Mouse (Mus musculus): ENCODE measurements around the gene 1700028K03Rik. TPM values are rescaled to one million over a fixed set of nuclear protein-coding genes. Genes with fewer than 3 reads are reported as not detected.

Gene 1700028K03Rik
- polyA plus RNA-seq, 1 experiment from 2014 or later = 0.29 TPM

DNA sequence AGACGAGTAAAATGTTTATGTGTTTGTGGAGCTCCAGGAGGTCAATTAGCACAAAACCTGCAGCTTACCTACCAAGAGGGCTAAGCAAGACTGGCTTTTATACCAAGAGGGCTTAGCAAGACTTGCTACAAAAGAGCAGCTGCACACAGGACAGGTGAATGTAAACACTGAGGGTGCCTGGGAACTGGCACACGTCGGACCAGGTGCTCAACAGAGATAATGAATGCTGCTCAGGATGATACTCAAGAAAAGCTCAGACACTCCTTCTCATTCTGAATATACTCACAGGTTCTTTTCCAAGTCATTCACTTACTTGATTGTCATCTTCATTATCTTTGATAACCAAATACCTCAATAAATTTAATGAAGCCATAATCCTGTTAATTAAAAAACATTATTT lies 22.5 kb downstream of the 1700028K03Rik start:
- 89% methylated on average over 3 of the region's 3 CpGs for WGBS
- H3K36me3 ChIP-seq (ENCODE audit: control insufficient read depth, insufficient read depth, low read length) = peaks cover 13% of the 10 kb centered on the region
- no peaks in the 10 kb centered on the region for H3K9me3 ChIP-seq (ENCODE audit: control insufficient read depth, low read length)
- no peak overlapping the region for H3K4me2 ChIP-seq (ENCODE audit: low read length)
- ATAC-seq = no peak
- no peak overlapping the region for H3K27ac ChIP-seq (ENCODE audit: low read depth, low read length)
- no peak overlapping the region for H3K4me3 ChIP-seq (ENCODE audit: low read length)
- no peaks in the 10 kb centered on the region for H3K27me3 ChIP-seq (replicated peaks; ENCODE audit: control insufficient read depth, insufficient read depth, low read length)
- H3K4me1 ChIP-seq (ENCODE audit: control insufficient read depth, insufficient read depth, low read depth, low read length) = no peaks in the 10 kb centered on the region
- H3K9ac ChIP-seq (ENCODE audit: low read depth, low read length) = no peak overlapping the region

GRCm38 (mm10) chr5:107569148-107569547 lies 34.6 kb downstream of the 1700028K03Rik start:
- no peak overlapping the region for H3K4me2 ChIP-seq (ENCODE audit: low read length)
- no peak overlapping the region for H3K4me3 ChIP-seq (ENCODE audit: low read length)
- ATAC-seq = peak; percentile 87
- WGBS = 89% methylated on average over 9 of the region's 9 CpGs
- no peak overlapping the region for H3K9ac ChIP-seq (ENCODE audit: low read depth, low read length)
- H3K4me1 ChIP-seq (ENCODE audit: control insufficient read depth, insufficient read depth, low read depth, low read length) = no peaks in the 10 kb centered on the region
- H3K27me3 ChIP-seq (replicated peaks; ENCODE audit: control insufficient read depth, insufficient read depth, low read length) = no peaks in the 10 kb centered on the region
- H3K27ac ChIP-seq (ENCODE audit: low read depth, low read length) = no peak overlapping the region
- peaks cover 31% of the 10 kb centered on the region for H3K36me3 ChIP-seq (ENCODE audit: control insufficient read depth, insufficient read depth, low read length)
- H3K9me3 ChIP-seq (ENCODE audit: control insufficient read depth, low read length) = no peaks in the 10 kb centered on the region

- peak within 1 kb of the TSS; percentile 81 for H3K4me2 ChIP-seq (ENCODE audit: low read length)
- no peaks in the 10 kb centered on the region for H3K27me3 ChIP-seq (replicated peaks; ENCODE audit: control insufficient read depth, insufficient read depth, low read length)
- H3K9ac ChIP-seq (ENCODE audit: low read depth, low read length) = peak within 1 kb of the TSS; percentile 89
- H3K4me3 ChIP-seq (ENCODE audit: low read length) = peak within 1 kb of the TSS; percentile 80
- no peaks in the 10 kb centered on the region for H3K9me3 ChIP-seq (ENCODE audit: control insufficient read depth, low read length)
- ATAC-seq = peak; percentile 98
- H3K27ac ChIP-seq (ENCODE audit: low read depth, low read length) = peak within 1 kb of the TSS; percentile 94
- H3K36me3 ChIP-seq (ENCODE audit: control insufficient read depth, insufficient read depth, low read length) = peaks cover 7% of the 10 kb centered on the region
- WGBS = under 1% methylated on average over 51 of the region's 64 CpGs
- peaks cover 7% of the 10 kb centered on the region for H3K4me1 ChIP-seq (ENCODE audit: control insufficient read depth, insufficient read depth, low read depth, low read length)
Measured at GRCm38 (mm10) chr5:107597301-107598077, 63.0 kb downstream of the 1700028K03Rik start, which contains the start of the genes Rpap2 and Glmn. Gene Rpap2 (plus strand): TSS chr5:107597373. Gene Glmn (minus strand): TSS chr5:107597888.

DNA sequence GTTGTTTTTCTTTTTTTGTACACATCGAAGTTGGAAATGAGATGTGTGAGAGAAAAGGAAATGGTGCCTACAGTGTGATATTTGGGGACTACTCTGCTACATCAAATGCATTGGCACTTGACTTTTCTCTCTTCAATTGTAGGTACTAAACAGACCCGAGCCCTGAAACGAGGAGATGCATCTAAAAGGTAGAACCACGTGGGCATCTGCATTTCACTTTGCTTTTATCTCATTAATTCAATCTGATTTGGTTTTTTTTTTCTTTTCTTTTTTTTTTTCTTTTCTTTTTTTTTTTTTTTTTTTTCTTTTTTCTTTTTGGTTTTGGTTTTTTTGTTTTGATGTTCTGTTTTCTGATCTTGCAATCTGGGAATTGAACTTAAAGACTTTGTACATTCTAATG lies 63.9 kb downstream of the 1700028K03Rik start:
- H3K27ac ChIP-seq (ENCODE audit: low read depth, low read length) = no peak overlapping the region
- ATAC-seq = no peak
- WGBS = 25% methylated on average over 4 of the region's 4 CpGs

More for the DNA sequence above, 63.9 kb downstream of the 1700028K03Rik start:
- Histone ChIP-seq H3K27me3 (replicated peaks; ENCODE audit: control insufficient read depth, insufficient read depth, low read length) (no peaks in the 10 kb centered on the region), H3K9ac (ENCODE audit: low read depth, low read length) (no peak overlapping the region), H3K4me1 (ENCODE audit: control insufficient read depth, insufficient read depth, low read depth, low read length) (peaks cover 7% of the 10 kb centered on the region), H3K4me3 (ENCODE audit: low read length) (peak overlapping the region; percentile 80), H3K4me2 (ENCODE audit: low read length) (peak overlapping the region; percentile 81), H3K9me3 (ENCODE audit: control insufficient read depth, low read length) (no peaks in the 10 kb centered on the region), H3K36me3 (ENCODE audit: control insufficient read depth, insufficient read depth, low read length) (peaks cover 8% of the 10 kb centered on the region)

Other genes with a start within 250 kb of the 1700028K03Rik start
- gene Tgfbr3, start 245.1 kb upstream of the 1700028K03Rik start, polyA plus RNA-seq (2015; fragmentation: Nextera tagmentation; extraction: Ambion mirVana) = 5.9 and 7.4 TPM in 2 replicates
- 4.2 TPM in 2 replicates for gene Brdt, start 203.6 kb upstream of the 1700028K03Rik start, polyA plus RNA-seq (2015; fragmentation: Nextera tagmentation; extraction: Ambion mirVana)
- gene Ephx4, start 132.0 kb upstream of the 1700028K03Rik start, polyA plus RNA-seq (2015; fragmentation: Nextera tagmentation; extraction: Ambion mirVana) = 3.0 and 3.1 TPM in 2 replicates
- not detected in 2 replicates for gene Lpcat2b, start 103.2 kb upstream of the 1700028K03Rik start, polyA plus RNA-seq (2015; fragmentation: Nextera tagmentation; extraction: Ambion mirVana)
- gene Btbd8, start 96.7 kb upstream of the 1700028K03Rik start, polyA plus RNA-seq (2015; fragmentation: Nextera tagmentation; extraction: Ambion mirVana) = 19.9 and 24.6 TPM in 2 replicates
- 0.28 and 0.55 TPM in 2 replicates for gene Gm42669, start 27.1 kb upstream of the 1700028K03Rik start, polyA plus RNA-seq (2015; fragmentation: Nextera tagmentation; extraction: Ambion mirVana)
- 21.3 and 23.5 TPM in 2 replicates for gene Rpap2, start 62.7 kb downstream of the 1700028K03Rik start, polyA plus RNA-seq (2015; fragmentation: Nextera tagmentation; extraction: Ambion mirVana)
- 31.0 and 32.8 TPM in 2 replicates for gene Glmn, start 63.2 kb downstream of the 1700028K03Rik start, polyA plus RNA-seq (2015; fragmentation: Nextera tagmentation; extraction: Ambion mirVana)
- 0.09 TPM in 1 of 2 replicates, not detected in the other for gene Gfi1, start 191.3 kb downstream of the 1700028K03Rik start, polyA plus RNA-seq (2015; fragmentation: Nextera tagmentation; extraction: Ambion mirVana)

All from hindbrain, embryonic 16.5 days (tissue).